Mouse (Mus musculus): ENCODE results near the gene Spcs2. TPM values are rescaled to one million over a fixed set of nuclear protein-coding genes. Genes with fewer than 3 reads are reported as not detected.

The Spcs2 gene
- total RNA-seq, 2 experiments from 2014 or later = 86.4 to 90.6 TPM

- TF ChIP-seq CTCF (IDR thresholded peaks at IDR 0.05) = no peak
- intact Hi-C loops (cut with DNase I) = no loop called here
- no peak for DNase-seq (ENCODE audit: extremely low spot score in 1 of 2, low spot score in 2 of 2)
These were observed 27.0 kb upstream of the Spcs2 start for GRCm38 (mm10) chr7:99890168-99890755.

GRCm38 (mm10) chr7:99889175-99889880, 26.1 kb upstream of the Spcs2 start:
- intact Hi-C loops (cut with DNase I) = no loop called here
- DNase-seq (ENCODE audit: extremely low spot score in 1 of 2, low spot score in 2 of 2) = no peak
- no peak overlapping the region for H3K4me3 ChIP-seq
- TF ChIP-seq CTCF (IDR thresholded peaks at IDR 0.05) = peak; percentile 4
- no peak overlapping the region for H3K27ac ChIP-seq

More at GRCm38 (mm10) chr7:99890168-99890755, 27.0 kb upstream of the Spcs2 start:
- H3K4me3 ChIP-seq = no peak overlapping the region
- H3K27ac ChIP-seq = no peak overlapping the region

GRCm38 (mm10) chr7:99887743-99888142, 24.5 kb upstream of the Spcs2 start:
- TF ChIP-seq CTCF (IDR thresholded peaks at IDR 0.05) = no peak
- no peak for DNase-seq (ENCODE audit: extremely low spot score in 1 of 2, low spot score in 2 of 2)
- H3K4me3 ChIP-seq = no peak overlapping the region
- H3K27ac ChIP-seq = no peak overlapping the region
- intact Hi-C loops (cut with DNase I) = no loop called here

GRCm38 (mm10) chr7:99887230-99887735, 24.0 kb upstream of the Spcs2 start:
- Histone ChIP-seq H3K4me3 (no peak overlapping the region), H3K27ac (no peak overlapping the region)
- no peak for TF ChIP-seq CTCF (IDR thresholded peaks at IDR 0.05)
- intact Hi-C loops (cut with DNase I) = no loop called here
- no peak for DNase-seq (ENCODE audit: extremely low spot score in 1 of 2, low spot score in 2 of 2)

GRCm38 (mm10) chr7:99878254-99878653, 15.0 kb upstream of the Spcs2 start:
- DNase-seq (ENCODE audit: extremely low spot score in 1 of 2, low spot score in 2 of 2) = no peak
- intact Hi-C loops (cut with DNase I) = loop anchor here (5.0 kb wide), 4 partner anchors 51 to 381 kb away; partner anchors contain the start of gene Neu3
- H3K4me3 ChIP-seq = no peak overlapping the region
- peak overlapping the region; percentile 0; the same call in 1 of the 2 replicates for H3K27ac ChIP-seq
- no peak for TF ChIP-seq CTCF (IDR thresholded peaks at IDR 0.05)

- DNase-seq (ENCODE audit: extremely low spot score in 1 of 2, low spot score in 2 of 2) = peak; percentile 84 to 89
- Histone ChIP-seq H3K4me3 (no peak overlapping the region), H3K27ac (no peak overlapping the region)
- TF ChIP-seq CTCF (IDR thresholded peaks at IDR 0.05) = peak; percentile 96
- intact Hi-C loops (cut with DNase I) = loop anchor here (1.0 to 5.0 kb wide), 6 partner anchors 49 to 379 kb away; partner anchors contain the start of gene Neu3
These were observed 13.1 kb upstream of the Spcs2 start for GRCm38 (mm10) chr7:99876345-99876744.

GRCm38 (mm10) chr7:99875891-99876290, 12.6 kb upstream of the Spcs2 start:
- Histone ChIP-seq H3K27ac (no peak overlapping the region), H3K4me3 (no peak overlapping the region)
- intact Hi-C loops (cut with DNase I) = loop anchor here (1.0 to 5.0 kb wide), 6 partner anchors 49 to 379 kb away; partner anchors contain the start of gene Neu3
- no peak for DNase-seq (ENCODE audit: extremely low spot score in 1 of 2, low spot score in 2 of 2)
- no peak for TF ChIP-seq CTCF (IDR thresholded peaks at IDR 0.05)

- no peak overlapping the region for H3K27ac ChIP-seq
- no peak for TF ChIP-seq CTCF (IDR thresholded peaks at IDR 0.05)
- intact Hi-C loops (cut with DNase I) = no loop called here
These were observed 10.7 kb upstream of the Spcs2 start for GRCm38 (mm10) chr7:99873965-99874364.

GRCm38 (mm10) chr7:99869296-99869695, 6.0 kb upstream of the Spcs2 start:
- no peak overlapping the region for H3K27ac ChIP-seq
- TF ChIP-seq CTCF (IDR thresholded peaks at IDR 0.05) = no peak

More at GRCm38 (mm10) chr7:99873965-99874364, 10.7 kb upstream of the Spcs2 start:
- DNase-seq (ENCODE audit: extremely low spot score in 1 of 2, low spot score in 2 of 2) = no peak
- no peak overlapping the region for H3K4me3 ChIP-seq

GRCm38 (mm10) chr7:99865219-99865618, 2.0 kb upstream of the Spcs2 start:
- Histone ChIP-seq H3K4me3 (no peak overlapping the region), H3K27ac (no peak overlapping the region)
- intact Hi-C loops (cut with DNase I) = no loop called here
- DNase-seq (ENCODE audit: extremely low spot score in 1 of 2, low spot score in 2 of 2) = no peak
- TF ChIP-seq CTCF (IDR thresholded peaks at IDR 0.05) = no peak

More at GRCm38 (mm10) chr7:99869296-99869695, 6.0 kb upstream of the Spcs2 start:
- intact Hi-C loops (cut with DNase I) = no loop called here
- H3K4me3 ChIP-seq = no peak overlapping the region
- DNase-seq (ENCODE audit: extremely low spot score in 1 of 2, low spot score in 2 of 2) = no peak

- TF ChIP-seq CTCF (IDR thresholded peaks at IDR 0.05) = no peak
- peak overlapping the region; percentile 28; the same call in 1 of the 2 replicates for H3K27ac ChIP-seq
- DNase-seq (ENCODE audit: extremely low spot score in 1 of 2, low spot score in 2 of 2) = no peak
- intact Hi-C loops (cut with DNase I) = no loop called here
- H3K4me3 ChIP-seq = no peak overlapping the region
These were observed 1.2 kb upstream of the Spcs2 start for GRCm38 (mm10) chr7:99864241-99865028.
